Mouse (Mus musculus) liver, embryonic 12.5 days (tissue): Measurements from ENCODE around the gene Zswim9. TPM values are rescaled to one million over a fixed set of nuclear protein-coding genes. Genes with fewer than 3 reads are reported as not detected.

Experiments used
- ATAC-seq: fragments of 200-750 bp; cut with Nextera tagmentation; 2 replicates; pipeline ENCODE4 v1.8.0; 2017; ENCODE audit warnings: moderate number of reproducible peaks, mild to moderate bottlenecking, moderate library complexity
- H3K27ac ChIP-seq: fragments of 300-500 bp; sonication (generic); 2 replicates; pipeline ENCODE4 v1.5.1; 2016; ENCODE audit warnings: mild to moderate bottlenecking
- H3K27me3 ChIP-seq: fragments of 300-500 bp; sonication (generic); replicated peaks from 2 replicates; pipeline ENCODE4 v1.6.1; 2016; ENCODE audit warnings: mild to moderate bottlenecking, moderate library complexity
- H3K36me3 ChIP-seq: fragments of 300-500 bp; sonication (generic); 2 replicates; pipeline ENCODE4 v1.6.1; 2016; ENCODE audit warnings: mild to moderate bottlenecking, moderate library complexity
- H3K4me1 ChIP-seq: fragments of 300-500 bp; sonication (generic); 2 replicates; pipeline ENCODE4 v1.6.1; 2016
- H3K4me2 ChIP-seq: fragments of 300-500 bp; sonication (generic); 2 replicates; pipeline ENCODE4 v1.6.1; 2016; ENCODE audit warnings: mild to moderate bottlenecking, moderate library complexity
- H3K4me3 ChIP-seq: fragments of 300-500 bp; sonication (generic); 2 replicates; pipeline ENCODE4 v1.5.1; 2016; ENCODE audit warnings: mild to moderate bottlenecking, moderate library complexity
- H3K9ac ChIP-seq: fragments of 300-500 bp; sonication (generic); 2 replicates; pipeline ENCODE4 v1.6.1; 2016; ENCODE audit warnings: mild to moderate bottlenecking, moderate library complexity
- H3K9me3 ChIP-seq: fragments of 300-500 bp; sonication (generic); replicated peaks from 2 replicates; pipeline ENCODE4 v1.6.1; 2016; ENCODE audit warnings: mild to moderate bottlenecking, moderate library complexity
- WGBS: fragments of 180-500 bp; shearing (Covaris S2); methylation state at CpG from one replicate; pipeline ENCODE4 v1.1.7; 2016; ENCODE audit not compliant: insufficient replicate concordance; 5-methylcytosine and 5-hydroxymethylcytosine counted together
- polyA plus RNA-seq: library from polyadenylated mRNA; unstranded; fragments of >200 nt; fragmentation: Nextera tagmentation; extraction: Ambion mirVana; gene quantifications from 2 replicates; pipeline ENCODE4 v1.2.1, GENCODE M21; 2016

Zswim9 gene
- 3.1 and 3.3 TPM in 2 replicates for polyA plus RNA-seq

DNA sequence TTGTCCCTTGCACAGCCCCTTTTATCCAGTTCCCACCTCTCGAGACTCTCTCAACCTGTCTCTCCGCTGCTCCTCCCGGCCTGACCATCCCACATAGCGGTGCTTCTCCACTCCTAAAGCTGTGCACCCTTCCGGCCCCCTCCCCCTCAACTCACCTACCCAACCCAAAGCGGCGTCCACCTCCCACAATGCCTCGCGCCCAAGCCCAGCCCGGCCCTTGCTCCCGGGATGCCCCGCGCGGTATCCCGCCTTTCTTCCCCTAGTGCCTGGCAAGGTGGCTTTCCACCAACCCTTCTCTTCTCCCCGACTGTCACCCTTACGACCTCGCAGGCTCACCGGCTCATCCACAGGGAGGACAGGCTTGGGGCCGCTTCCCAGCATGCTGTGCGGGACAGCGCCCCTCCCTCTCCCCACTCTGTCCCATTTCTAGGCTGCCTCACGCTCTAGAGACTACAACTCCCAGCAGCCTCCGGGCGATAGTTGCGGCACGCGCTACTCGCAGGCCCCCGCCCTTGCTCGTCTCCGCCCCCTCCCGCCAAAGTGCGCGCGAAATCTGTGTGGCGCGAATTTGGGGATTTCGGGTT lies at the start of gene Zswim9:
Zswim9 (minus strand) TSS at position 414 of the 584 bp plus-strand sequence.
- WGBS, result under 1% methylated on average over 39 of the region's 39 CpGs
- Histone ChIP-seq H3K9ac (peak within 1 kb of the TSS; percentile 83), H3K27ac (peak within 1 kb of the TSS; percentile 87), H3K27me3 (no peaks in the 10 kb centered on the region), H3K4me3 (peak within 1 kb of the TSS; percentile 76), H3K36me3 (peaks cover 60% of the 10 kb centered on the region), H3K4me2 (peak within 1 kb of the TSS; percentile 82), H3K9me3 (no peaks in the 10 kb centered on the region), H3K4me1 (peaks cover 34% of the 10 kb centered on the region)
- ATAC-seq, result peak; percentile 96

DNA sequence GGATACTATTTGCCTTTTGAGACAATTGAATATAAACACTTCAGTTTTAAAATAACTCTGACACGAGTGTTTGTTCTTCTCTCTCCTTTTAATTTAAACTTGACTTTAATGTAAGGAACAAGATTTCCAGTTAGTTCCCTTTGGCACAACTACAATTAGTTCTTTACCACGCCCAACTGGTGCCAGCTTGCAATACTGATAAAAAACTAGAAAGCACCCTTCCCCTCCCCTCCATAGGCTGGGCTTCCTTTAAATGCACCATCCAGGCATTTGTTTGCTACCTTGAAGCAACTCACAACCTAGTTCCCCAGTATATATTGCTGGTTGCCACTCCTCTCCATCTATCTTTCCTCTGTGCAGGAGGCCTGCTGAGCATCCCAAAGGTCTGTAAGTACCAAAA lies 45.8 kb upstream of the Zswim9 start, which contains the start of gene Pla2g4c:
Pla2g4c (plus strand) TSS at position 340 of the 400 bp plus-strand sequence.
- H3K27ac ChIP-seq, result no peak within 1 kb of the TSS; the same call in 1 of the 2 replicates
- H3K4me1 ChIP-seq, result peaks cover 9% of the 10 kb centered on the region
- H3K27me3 ChIP-seq, result no peaks in the 10 kb centered on the region
- H3K9ac ChIP-seq, result no peak within 1 kb of the TSS
- no peak within 1 kb of the TSS for H3K4me2 ChIP-seq
- no peak within 1 kb of the TSS for H3K4me3 ChIP-seq
- H3K36me3 ChIP-seq, result peaks cover 14% of the 10 kb centered on the region
- WGBS, result 61% methylated on average over 2 of the region's 2 CpGs
- no peaks in the 10 kb centered on the region for H3K9me3 ChIP-seq
- ATAC-seq, result peak; percentile 58; the same call in 1 of the 2 replicates

DNA sequence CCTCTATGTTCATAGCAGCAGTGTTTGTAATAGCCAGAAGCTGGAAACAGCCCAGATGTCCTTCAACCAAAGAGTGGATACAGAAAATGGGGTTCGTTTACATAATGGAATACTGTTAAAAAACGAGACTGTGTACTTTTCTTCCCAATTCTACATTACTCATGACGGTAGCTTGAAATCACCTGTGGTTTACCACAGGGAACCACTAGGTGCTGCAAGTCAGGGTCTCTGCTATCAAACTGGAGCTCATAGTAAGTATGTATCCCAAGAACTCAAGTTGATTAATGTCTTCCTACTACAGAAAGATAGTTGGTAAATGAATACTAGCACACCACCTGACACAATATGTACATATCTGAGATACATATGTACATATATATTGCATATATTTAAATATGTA lies 42.9 kb upstream of the Zswim9 start:
- no peak for ATAC-seq
- Histone ChIP-seq H3K4me2 (no peak overlapping the region), H3K36me3 (peaks cover 11% of the 10 kb centered on the region; the same call in 1 of the 2 replicates), H3K27ac (no peak overlapping the region), H3K27me3 (no peaks in the 10 kb centered on the region), H3K9ac (no peak overlapping the region), H3K4me3 (no peak overlapping the region), H3K4me1 (peaks cover 9% of the 10 kb centered on the region), H3K9me3 (no peaks in the 10 kb centered on the region)
- 58% methylated on average over 3 of the region's 3 CpGs for WGBS

DNA sequence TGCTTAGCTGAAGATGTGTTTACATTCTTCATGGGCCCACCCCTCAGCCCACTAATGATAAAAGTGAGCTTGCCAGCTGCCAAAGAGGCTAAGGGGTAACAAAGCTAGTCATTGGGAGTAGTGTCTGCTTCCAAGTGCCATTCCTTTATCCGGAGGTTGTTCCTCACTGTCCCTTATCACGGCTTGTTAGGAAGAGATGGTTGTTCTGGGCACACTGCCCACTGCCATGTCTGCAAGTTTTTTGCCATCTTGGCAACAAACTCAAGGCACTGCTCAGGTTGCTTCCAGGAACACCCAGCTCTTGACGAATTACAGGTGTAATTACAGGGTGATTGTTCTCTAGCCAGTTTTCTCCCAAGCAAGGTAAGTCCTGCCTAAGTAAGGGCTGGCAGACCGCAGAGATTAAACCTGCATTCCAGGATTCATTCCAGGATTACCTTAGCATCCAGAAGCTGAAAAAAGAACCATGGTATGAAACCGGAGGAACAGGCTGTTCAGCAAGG lies 35.6 kb upstream of the Zswim9 start:
- H3K27me3 ChIP-seq, result no peaks in the 10 kb centered on the region
- 82% methylated on average over 5 of the region's 5 CpGs for WGBS
- H3K4me2 ChIP-seq, result no peak overlapping the region
- no peak overlapping the region for H3K9ac ChIP-seq
- H3K4me1 ChIP-seq, result peaks cover 27% of the 10 kb centered on the region
- H3K27ac ChIP-seq, result no peak overlapping the region
- H3K9me3 ChIP-seq, result no peaks in the 10 kb centered on the region
- peaks cover 68% of the 10 kb centered on the region for H3K36me3 ChIP-seq
- ATAC-seq, result no peak
- no peak overlapping the region for H3K4me3 ChIP-seq

DNA sequence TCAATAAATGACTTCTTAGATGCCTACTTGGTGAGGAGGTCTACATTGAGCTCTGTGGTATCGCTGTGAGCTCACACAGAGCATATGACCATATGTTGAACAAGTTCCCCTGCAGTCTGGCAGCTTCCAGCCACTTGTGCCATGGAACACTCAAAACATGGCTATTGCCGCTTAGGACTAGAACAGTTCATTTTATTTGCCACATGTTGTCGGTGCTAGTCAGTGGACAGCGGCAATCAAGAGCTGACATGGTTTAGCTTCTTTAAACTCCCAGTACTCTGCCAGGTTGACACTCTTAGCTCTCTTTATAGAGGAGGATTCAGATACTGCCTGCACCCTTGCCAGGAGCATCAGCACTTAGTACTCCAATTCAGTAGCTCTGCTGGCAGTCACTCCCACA lies 32.9 kb upstream of the Zswim9 start:
- 95% methylated on average over 4 of the region's 4 CpGs for WGBS
- no peaks in the 10 kb centered on the region for H3K9me3 ChIP-seq
- H3K4me2 ChIP-seq, result no peak overlapping the region
- ATAC-seq, result no peak
- no peak overlapping the region for H3K9ac ChIP-seq
- peak overlapping the region; percentile 60; the same call in 1 of the 2 replicates for H3K27ac ChIP-seq
- H3K36me3 ChIP-seq, result peaks cover 93% of the 10 kb centered on the region
- no peaks in the 10 kb centered on the region for H3K27me3 ChIP-seq
- peaks cover 31% of the 10 kb centered on the region for H3K4me1 ChIP-seq
- no peak overlapping the region for H3K4me3 ChIP-seq

DNA sequence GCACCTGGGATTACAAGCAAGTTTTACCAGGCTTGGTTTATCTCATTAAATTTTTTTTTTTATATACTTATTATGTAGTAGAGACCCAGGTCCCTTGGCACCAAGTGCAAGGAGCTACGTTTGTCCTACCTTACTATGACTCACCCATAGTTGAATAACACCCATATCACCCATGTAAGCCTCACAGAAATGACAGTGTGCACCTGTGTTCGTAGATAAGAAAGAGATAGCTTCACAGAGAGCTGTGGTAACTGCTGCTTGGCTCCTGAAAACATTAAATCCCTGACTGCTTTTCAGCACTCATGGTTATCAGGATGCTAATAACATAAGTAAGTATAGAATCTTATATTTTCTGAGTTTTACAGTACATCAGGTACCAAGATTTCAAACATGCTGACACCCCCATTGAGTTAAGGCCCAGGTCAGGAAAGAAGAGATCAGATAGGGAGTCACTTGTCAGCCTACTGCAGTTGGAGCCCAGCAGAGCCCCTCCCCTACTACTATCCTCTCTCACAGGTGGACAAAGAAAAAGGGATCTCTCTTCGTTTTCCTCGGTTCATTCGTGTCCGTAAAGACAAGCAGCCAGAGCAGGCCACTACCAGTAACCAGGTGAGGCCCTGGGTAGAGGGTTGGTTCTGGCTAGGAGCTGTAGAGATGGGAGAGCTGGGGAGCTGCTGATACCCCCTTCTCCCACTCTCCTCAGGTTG lies 32.1 kb upstream of the Zswim9 start:
- Histone ChIP-seq H3K27me3 (no peaks in the 10 kb centered on the region), H3K4me3 (no peak overlapping the region), H3K36me3 (peaks cover 93% of the 10 kb centered on the region), H3K4me1 (peaks cover 31% of the 10 kb centered on the region), H3K27ac (peak overlapping the region; percentile 60), H3K9ac (no peak overlapping the region), H3K4me2 (peak overlapping the region; percentile 35), H3K9me3 (no peaks in the 10 kb centered on the region)
- WGBS, result 56% methylated on average over 6 of the region's 6 CpGs
- ATAC-seq, result peak; percentile 91

DNA sequence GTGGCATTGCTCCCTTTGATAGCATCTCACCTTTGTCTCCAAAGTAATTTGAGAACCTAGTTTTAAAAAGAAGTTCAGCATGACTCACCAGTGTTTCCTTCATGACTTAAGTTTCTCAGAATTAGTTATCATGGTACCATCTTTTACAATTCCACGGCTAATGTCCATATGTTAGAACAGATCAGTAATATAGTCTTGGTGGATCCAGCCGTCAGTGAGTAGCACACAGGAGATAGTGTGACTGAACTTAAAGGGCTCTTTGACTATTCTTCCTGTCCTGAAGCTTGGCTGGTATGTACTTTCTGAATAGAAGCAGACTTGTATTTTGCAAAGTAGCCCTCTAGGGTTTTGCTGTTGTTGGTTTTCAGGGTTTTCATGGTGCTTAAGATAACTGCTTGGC lies 30.9 kb upstream of the Zswim9 start:
- H3K27ac ChIP-seq, result peak overlapping the region; percentile 62
- H3K4me1 ChIP-seq, result peaks cover 31% of the 10 kb centered on the region
- no peak for ATAC-seq
- H3K27me3 ChIP-seq, result no peaks in the 10 kb centered on the region
- 44% methylated on average over 2 of the region's 2 CpGs for WGBS
- H3K9ac ChIP-seq, result no peak overlapping the region
- H3K4me3 ChIP-seq, result no peak overlapping the region
- no peaks in the 10 kb centered on the region for H3K9me3 ChIP-seq
- H3K4me2 ChIP-seq, result peak overlapping the region; percentile 35; the same call in 1 of the 2 replicates
- peaks cover 100% of the 10 kb centered on the region for H3K36me3 ChIP-seq

DNA sequence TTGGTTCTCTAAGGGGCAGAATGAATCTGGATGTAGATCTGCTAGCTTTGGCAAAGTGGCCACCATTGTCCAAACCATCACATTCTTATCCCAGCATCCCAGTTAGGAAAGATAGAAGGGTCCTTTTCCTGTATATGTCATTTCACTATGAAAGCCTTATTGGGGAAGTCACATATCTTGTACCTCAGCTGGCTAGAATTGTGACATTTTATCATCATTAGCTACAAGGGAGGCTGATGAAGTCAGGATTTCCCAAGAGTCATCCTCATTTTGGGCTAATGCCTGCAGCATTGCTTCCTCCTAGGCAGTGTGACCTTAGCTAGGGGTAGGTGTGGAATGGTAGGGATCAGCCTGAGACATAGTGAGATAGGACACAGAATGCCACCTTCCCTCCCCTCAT lies 24.9 kb upstream of the Zswim9 start:
- H3K36me3 ChIP-seq, result peaks cover 100% of the 10 kb centered on the region
- no peak overlapping the region for H3K9ac ChIP-seq
- no peaks in the 10 kb centered on the region for H3K27me3 ChIP-seq
- H3K4me1 ChIP-seq, result no peaks in the 10 kb centered on the region
- H3K4me2 ChIP-seq, result no peak overlapping the region
- no peak overlapping the region for H3K4me3 ChIP-seq
- ATAC-seq, result no peak
- no peaks in the 10 kb centered on the region for H3K9me3 ChIP-seq
- H3K27ac ChIP-seq, result no peak overlapping the region

DNA sequence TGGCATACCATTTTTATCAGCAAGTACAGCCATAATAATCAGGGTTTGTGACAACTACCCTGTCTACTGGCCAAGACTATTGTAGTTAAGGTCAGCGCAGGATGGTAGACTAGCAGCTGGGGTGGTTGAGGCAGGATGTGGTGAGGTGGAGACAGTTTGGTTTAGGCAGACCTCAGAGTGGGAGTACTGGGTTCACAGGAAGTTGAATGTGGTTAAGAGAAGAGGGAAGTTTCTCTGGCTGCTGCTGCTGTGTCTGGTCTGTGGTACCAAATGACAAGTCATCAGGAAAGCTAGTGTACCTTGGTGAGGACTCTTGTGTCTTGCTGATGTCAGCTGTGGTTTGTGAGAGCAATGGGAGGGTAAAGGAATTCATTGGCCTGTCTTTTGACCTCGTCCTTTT lies 24.3 kb upstream of the Zswim9 start:
- Histone ChIP-seq H3K4me3 (no peak overlapping the region), H3K27me3 (no peaks in the 10 kb centered on the region), H3K27ac (no peak overlapping the region), H3K4me2 (no peak overlapping the region), H3K9me3 (no peaks in the 10 kb centered on the region), H3K4me1 (no peaks in the 10 kb centered on the region), H3K9ac (no peak overlapping the region), H3K36me3 (peaks cover 100% of the 10 kb centered on the region)
- ATAC-seq, result peak; percentile 43
- 42% methylated on average over 2 of the region's 2 CpGs for WGBS

DNA sequence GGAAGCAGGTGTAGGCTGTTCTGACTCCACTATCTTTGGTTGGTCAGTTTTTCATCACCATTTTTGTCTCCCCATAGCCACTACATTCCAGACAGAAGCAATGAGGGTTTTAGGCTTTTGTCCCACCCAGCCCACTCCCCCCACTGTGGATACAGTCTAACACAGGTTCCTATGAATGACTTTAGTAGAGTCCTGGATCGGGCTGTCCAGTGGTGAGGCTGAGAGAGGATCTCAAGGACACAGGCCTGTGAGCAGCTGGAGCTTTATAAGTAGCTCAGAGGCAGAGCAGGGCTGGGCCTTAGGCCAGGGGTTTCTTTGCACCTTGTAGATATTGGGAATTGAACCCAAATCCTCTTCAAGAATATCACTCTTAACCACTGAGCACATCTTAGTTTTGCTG lies 23.1 kb upstream of the Zswim9 start:
- Histone ChIP-seq H3K9ac (no peak overlapping the region), H3K36me3 (peaks cover 100% of the 10 kb centered on the region), H3K4me2 (no peak overlapping the region), H3K27me3 (no peaks in the 10 kb centered on the region), H3K4me1 (no peaks in the 10 kb centered on the region), H3K27ac (no peak overlapping the region), H3K9me3 (no peaks in the 10 kb centered on the region), H3K4me3 (no peak overlapping the region)
- ATAC-seq, result no peak
- WGBS, result 86% methylated on average over 1 of the region's 1 CpGs

DNA sequence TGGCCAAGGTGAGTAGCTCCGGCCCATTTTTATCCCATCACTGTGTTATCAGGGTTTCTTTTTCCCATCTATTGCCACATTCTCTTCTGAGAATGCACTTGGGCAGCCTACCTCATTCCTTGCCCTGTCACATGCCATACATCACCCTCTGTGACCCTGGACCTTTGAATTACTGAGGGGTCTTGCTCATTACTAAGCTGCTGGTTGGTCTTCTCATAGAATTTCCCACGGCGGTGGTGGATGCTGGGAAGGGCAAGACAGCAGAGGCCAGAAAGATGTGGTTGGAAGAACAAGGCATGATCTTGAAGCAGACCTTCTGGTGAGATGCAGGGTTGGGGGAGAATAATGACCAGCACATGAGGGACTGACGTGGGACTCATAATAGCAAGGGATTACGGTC lies 20.3 kb upstream of the Zswim9 start:
- H3K27me3 ChIP-seq, result no peaks in the 10 kb centered on the region
- WGBS, result 89% methylated on average over 5 of the region's 5 CpGs
- peaks cover 100% of the 10 kb centered on the region for H3K36me3 ChIP-seq
- no peak overlapping the region for H3K9ac ChIP-seq
- H3K9me3 ChIP-seq, result no peaks in the 10 kb centered on the region
- no peak overlapping the region for H3K27ac ChIP-seq
- no peak overlapping the region for H3K4me2 ChIP-seq
- H3K4me1 ChIP-seq, result no peaks in the 10 kb centered on the region
- H3K4me3 ChIP-seq, result no peak overlapping the region
- no peak for ATAC-seq

DNA sequence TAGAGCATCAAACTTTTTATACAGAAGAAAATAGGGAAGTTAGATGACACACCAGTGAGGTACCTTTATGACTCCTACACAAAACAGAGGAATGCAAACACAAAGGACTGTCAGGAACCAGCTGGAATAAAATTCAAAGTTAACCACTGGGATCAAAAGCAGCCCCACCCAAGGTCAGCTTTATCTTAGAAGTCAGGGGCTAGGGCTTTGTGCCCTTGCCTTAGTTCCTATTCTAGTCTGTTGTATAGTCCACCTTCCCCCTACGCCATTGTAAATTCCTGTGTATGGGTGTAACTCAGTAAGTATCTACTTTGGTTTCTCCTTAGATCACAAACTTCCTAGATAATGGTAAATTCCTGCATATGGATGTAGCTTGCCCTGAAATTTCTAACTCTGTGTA lies 19.1 kb upstream of the Zswim9 start:
- no peak overlapping the region for H3K27ac ChIP-seq
- H3K4me3 ChIP-seq, result no peak overlapping the region
- WGBS, result 86% methylated on average over 1 of the region's 1 CpGs
- no peak overlapping the region for H3K9ac ChIP-seq
- no peaks in the 10 kb centered on the region for H3K9me3 ChIP-seq
- H3K36me3 ChIP-seq, result peaks cover 100% of the 10 kb centered on the region
- H3K27me3 ChIP-seq, result no peaks in the 10 kb centered on the region
- ATAC-seq, result no peak
- H3K4me2 ChIP-seq, result no peak overlapping the region
- H3K4me1 ChIP-seq, result no peaks in the 10 kb centered on the region
